17 mouse cellular contexts compared by ENCODE assay signal in the genomic region with DNA sequence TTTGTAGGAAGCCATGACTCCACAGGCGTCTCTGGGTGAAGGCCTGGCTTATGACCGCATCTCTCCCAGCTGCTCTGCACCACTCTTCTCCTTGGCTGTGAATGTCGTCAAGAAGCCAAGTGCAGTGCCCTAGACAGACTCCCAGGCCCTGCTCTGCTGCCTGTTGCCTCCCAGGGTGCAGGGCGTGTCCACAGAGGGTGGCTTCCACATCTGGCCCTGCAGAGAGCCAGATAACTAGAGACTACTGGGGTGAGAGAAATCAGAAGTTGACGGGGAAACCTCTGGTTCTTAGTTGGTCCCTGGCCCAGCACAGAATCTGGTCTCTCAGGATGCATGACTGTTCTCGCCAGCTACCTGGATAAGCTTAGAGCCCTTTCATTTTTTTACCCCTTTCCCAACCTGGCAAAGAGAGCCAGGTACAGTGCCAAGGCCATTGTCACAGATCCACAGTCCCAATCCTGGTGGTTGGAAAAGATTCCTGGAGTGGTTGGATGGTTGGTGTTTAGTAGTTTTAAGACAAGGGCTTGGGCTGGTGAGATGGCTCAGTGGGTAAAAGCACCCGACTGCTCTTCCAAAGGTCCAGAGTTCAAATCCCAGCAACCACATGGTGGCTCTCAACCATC. TPM values are rescaled to one million over a fixed set of nuclear protein-coding genes. Genes with fewer than 3 reads are reported as not detected.
A peak's percentile ranks its signal among the peaks of the same experiment; 100 is the strongest.
DNase-seq lines count a peak whose midpoint lies in the region; ATAC-seq and TF ChIP-seq lines count a peak whose summit lies in the region.
"Had no signal": no experiment of that assay in that cellular context is flagged by ENCODE, and none has a peak within 500 bp of the region (broad histone marks: within the 10 kb centered on the region; RNA-seq: fewer than 3 reads in every experiment).

No protein-coding gene starts in this region.

- no peak overlapping the region for H3K4me2 ChIP-seq in lung, embryonic 14.5 days
- H3K4me2 ChIP-seq in liver, embryonic 15.5 days = peak overlapping the region; percentile 58
- no peak overlapping the region for H3K4me2 ChIP-seq in stomach, postnatal 0 days (replicated peaks; ENCODE audit: low read depth)
- H3K4me2 ChIP-seq: neural tube, embryonic 15.5 days had no signal

- no peaks in the 10 kb centered on the region for H3K9me3 ChIP-seq in lung, embryonic 14.5 days (ENCODE audit: low read depth, low read length)
- H3K9me3 ChIP-seq in liver, embryonic 15.5 days (replicated peaks) = no peaks in the 10 kb centered on the region
- H3K9me3 ChIP-seq in stomach, postnatal 0 days (ENCODE audit: control insufficient read depth, low read length) = no peaks in the 10 kb centered on the region
- H3K9me3 ChIP-seq: neural tube, embryonic 15.5 days had no signal

- no peak overlapping the region for H3K27ac ChIP-seq in lung, embryonic 14.5 days (ENCODE audit: low read depth)
- H3K27ac ChIP-seq in liver, embryonic 15.5 days (replicated peaks) = peak overlapping the region; percentile 90
- H3K27ac ChIP-seq in stomach, postnatal 0 days (replicated peaks) = 0 out of 2 replicates have a peak overlapping the region, but pooled peaks have one; percentile 4

- H3K4me3 ChIP-seq in lung, embryonic 14.5 days (ENCODE audit: low read depth, low read length) = no peak overlapping the region
- no peak overlapping the region for H3K4me3 ChIP-seq in liver, embryonic 15.5 days (replicated peaks)
- H3K4me3 ChIP-seq in stomach, postnatal 0 days (ENCODE audit: low read depth, low read length) = no peak overlapping the region
- H3K4me3 ChIP-seq: neural tube, embryonic 15.5 days had no signal

- H3K36me3 ChIP-seq in lung, embryonic 14.5 days (ENCODE audit: insufficient read depth) = peaks cover 70% of the 10 kb centered on the region
- H3K36me3 ChIP-seq in liver, embryonic 15.5 days (replicated peaks) = peaks cover 71% of the 10 kb centered on the region
- H3K36me3 ChIP-seq in stomach, postnatal 0 days (ENCODE audit: control insufficient read depth, insufficient read depth, low read length) = 0 out of 2 replicates have a peak, but pooled peaks cover 3% of the 10 kb centered on the region

- no peak for DNase-seq in lung, embryonic 14.5 days
- no peak for DNase-seq in lung, postnatal 14 days
- DNase-seq in stomach, postnatal 0 days (ENCODE audit: low spot score) = no peak
- DNase-seq in thymus, postnatal 25 days = no peak
- no peak for DNase-seq in kidney, adult 18-20 months
- DNase-seq: adrenal gland, postnatal 25 days; cerebellum, postnatal 14 days; forebrain, postnatal 0 days; gastrocnemius, postnatal 25 days had no signal

- TF ChIP-seq EP300 in stomach, postnatal 0 days (optimal IDR thresholded peaks at IDR 0.05) = no peak

- TF ChIP-seq CTCF in lung, embryonic 14.5 days (IDR thresholded peaks at IDR 0.05; ENCODE audit: low read depth) = no peak
- no peak for TF ChIP-seq CTCF in stomach, postnatal 0 days (IDR thresholded peaks at IDR 0.05; ENCODE audit: low read depth)

- WGBS in lung, embryonic 14.5 days = 80% methylated on average over 7 of the region's 7 CpGs
- WGBS in liver, embryonic 15.5 days (ENCODE audit: insufficient replicate concordance) = 25% methylated on average over 7 of the region's 7 CpGs
- 70% methylated on average over 7 of the region's 7 CpGs for WGBS in stomach, postnatal 0 days

- no peaks in the 10 kb centered on the region for H3K4me1 ChIP-seq in lung, embryonic 14.5 days (ENCODE audit: insufficient read depth)
- H3K4me1 ChIP-seq in liver, embryonic 15.5 days (replicated peaks) = peaks cover 42% of the 10 kb centered on the region
- H3K4me1 ChIP-seq in stomach, postnatal 0 days (replicated peaks; ENCODE audit: control insufficient read depth, insufficient read depth) = no peaks in the 10 kb centered on the region

- ATAC-seq in lung, embryonic 14.5 days (ENCODE audit: insufficient read depth) = 0 out of 2 replicates have a peak, but pooled peaks have one; percentile 45
- ATAC-seq in common myeloid progenitor, adult 5-6 weeks (replicated peaks; ENCODE audit: low read depth, poor library complexity, severe bottlenecking) = peak; percentile 59
- ATAC-seq in liver, embryonic 15.5 days (ENCODE audit: insufficient read depth) = peak; percentile 100
- no peak for ATAC-seq in stomach, postnatal 0 days (ENCODE audit: low FRiP score, low TSS enrichment)
- ATAC-seq: forebrain, postnatal 0 days; Patski had no signal

- no peaks in the 10 kb centered on the region for H3K27me3 ChIP-seq in lung, embryonic 14.5 days (ENCODE audit: insufficient read depth, low read length)
- H3K27me3 ChIP-seq in liver, embryonic 15.5 days = no peaks in the 10 kb centered on the region
- no peaks in the 10 kb centered on the region for H3K27me3 ChIP-seq in stomach, postnatal 0 days (ENCODE audit: control insufficient read depth, insufficient read depth, low read length)
- H3K27me3 ChIP-seq: neural tube, embryonic 15.5 days; Patski had no signal

- H3K9ac ChIP-seq in lung, embryonic 14.5 days = no peak overlapping the region
- H3K9ac ChIP-seq in liver, embryonic 15.5 days = peak overlapping the region; percentile 47; the same call in 1 of the 2 replicates
- H3K9ac ChIP-seq in stomach, postnatal 0 days (ENCODE audit: low read length) = no peak overlapping the region
- H3K9ac ChIP-seq: forebrain, postnatal 0 days; neural tube, embryonic 15.5 days had no signal

RNA-seq across cellular contexts. Expression of a gene that starts 26.8 kb away (rescaled TPM):
- polyA plus RNA-seq in lung, embryonic 14.5 days (2014; fragmentation: Nextera tagmentation; extraction: Ambion mirVana) = 736 and 777 TPM in 2 replicates
- 117 and 123 TPM in 2 replicates for total RNA-seq in common myeloid progenitor, adult 5-6 weeks (2017)
- 535 and 580 TPM in 2 replicates for polyA plus RNA-seq in liver, embryonic 15.5 days (2015; fragmentation: Nextera tagmentation; extraction: Ambion mirVana)
- 1,477 and 1,517 TPM in 2 replicates for polyA plus RNA-seq in stomach, postnatal 0 days (2015; fragmentation: Nextera tagmentation; extraction: Ambion mirVana)

RNA-seq across cellular contexts. Expression of a gene that starts 27.1 kb away (rescaled TPM):
- polyA plus RNA-seq in lung, embryonic 14.5 days (2014; fragmentation: Nextera tagmentation; extraction: Ambion mirVana) = 70.4 and 74.1 TPM in 2 replicates
- 6.0 and 11.5 TPM in 2 replicates for total RNA-seq in common myeloid progenitor, adult 5-6 weeks (2017)
- 22.4 and 22.5 TPM in 2 replicates for polyA plus RNA-seq in liver, embryonic 15.5 days (2015; fragmentation: Nextera tagmentation; extraction: Ambion mirVana)
- polyA plus RNA-seq in stomach, postnatal 0 days (2015; fragmentation: Nextera tagmentation; extraction: Ambion mirVana) = 57.4 and 63.5 TPM in 2 replicates

RNA-seq across cellular contexts. Expression of a gene that starts 39.8 kb away (rescaled TPM):
- polyA plus RNA-seq in lung, embryonic 14.5 days (2014; fragmentation: Nextera tagmentation; extraction: Ambion mirVana) = 36.6 and 37.3 TPM in 2 replicates
- total RNA-seq in common myeloid progenitor, adult 5-6 weeks (2017) = 18.8 and 22.0 TPM in 2 replicates
- 17.9 and 18.4 TPM in 2 replicates for polyA plus RNA-seq in liver, embryonic 15.5 days (2015; fragmentation: Nextera tagmentation; extraction: Ambion mirVana)
- 20.2 and 21.4 TPM in 2 replicates for polyA plus RNA-seq in stomach, postnatal 0 days (2015; fragmentation: Nextera tagmentation; extraction: Ambion mirVana)

RNA-seq across cellular contexts. Expression of a gene that starts 57.5 kb away (rescaled TPM):
- not detected in 2 replicates for polyA plus RNA-seq in lung, embryonic 14.5 days (2014; fragmentation: Nextera tagmentation; extraction: Ambion mirVana)
- total RNA-seq in common myeloid progenitor, adult 5-6 weeks (2017) = not detected in 2 replicates
- polyA plus RNA-seq in liver, embryonic 15.5 days (2015; fragmentation: Nextera tagmentation; extraction: Ambion mirVana) = not detected in 2 replicates
- not detected in 2 replicates for polyA plus RNA-seq in stomach, postnatal 0 days (2015; fragmentation: Nextera tagmentation; extraction: Ambion mirVana)
- total RNA-seq: adrenal gland, postnatal 25 days; forebrain, postnatal 0 days; gastrocnemius, postnatal 25 days; hematopoietic stem cell, adult 5-6 weeks; left cerebral cortex, postnatal 14 days had no signal
- polyA plus RNA-seq: embryonic facial prominence, embryonic 14.5 days; forebrain, postnatal 0 days; intestine, embryonic 14.5 days; neural tube, embryonic 15.5 days; Patski had no signal
